Mouse (Mus musculus) mesoderm, embryonic 11.5 days (tissue): ENCODE results near the gene Hook2.

ENCODE experiments used
- DNase-seq: peaks from one replicate; pipeline ENCODE4 v3.0.0-alpha.2; 2012; ENCODE audit warnings: low read depth, low spot score

Hook2 gene

GRCm38 (mm10) chr8:84990349-84990748, at the start of gene Hook2:
Gene Hook2, plus strand, starts transcription at chr8:84990603.
- DNase-seq: peak; percentile 99

GRCm38 (mm10) chr8:84943699-84944098, 46.7 kb upstream of the Hook2 start:
- DNase-seq: no peak

GRCm38 (mm10) chr8:84944478-84945160, 45.8 kb upstream of the Hook2 start:
- DNase-seq: peak; percentile 68

- DNase-seq: no peak
Observed at GRCm38 (mm10) chr8:84945235-84945632, 45.2 kb upstream of the Hook2 start.

- no peak for DNase-seq
Observed at GRCm38 (mm10) chr8:84945633-84946527, 44.5 kb upstream of the Hook2 start.

- no peak for DNase-seq
Observed at GRCm38 (mm10) chr8:84946528-84947240, 43.7 kb upstream of the Hook2 start, which contains the start of gene Rtbdn. Gene Rtbdn, plus strand, starts transcription at chr8:84946991.

GRCm38 (mm10) chr8:84947241-84947545, 43.2 kb upstream of the Hook2 start:
- peak; percentile 69 for DNase-seq

GRCm38 (mm10) chr8:84949753-84950152, 40.6 kb upstream of the Hook2 start:
- DNase-seq: no peak

GRCm38 (mm10) chr8:84952612-84953255, 37.7 kb upstream of the Hook2 start:
- DNase-seq: no peak

GRCm38 (mm10) chr8:84956768-84957167, 33.6 kb upstream of the Hook2 start:
- peak; percentile 85 for DNase-seq

- DNase-seq: no peak
Observed at GRCm38 (mm10) chr8:84959811-84960210, 30.6 kb upstream of the Hook2 start.

GRCm38 (mm10) chr8:84963952-84964351, 26.5 kb upstream of the Hook2 start:
- no peak for DNase-seq

GRCm38 (mm10) chr8:84965731-84966291, 24.6 kb upstream of the Hook2 start:
- peak; percentile 97 for DNase-seq

GRCm38 (mm10) chr8:84966603-84967002, 23.8 kb upstream of the Hook2 start:
- no peak for DNase-seq

GRCm38 (mm10) chr8:84967532-84968304, 22.7 kb upstream of the Hook2 start:
- no peak for DNase-seq

- DNase-seq: no peak
Observed at GRCm38 (mm10) chr8:84968650-84969049, 21.8 kb upstream of the Hook2 start.

GRCm38 (mm10) chr8:84969241-84970134, 20.9 kb upstream of the Hook2 start, which contains the start of the genes Gm49661, Prdx2 and Rnaseh2a:
Gene Gm49661, minus strand, starts transcription at chr8:84969433.
Gene Prdx2, plus strand, starts transcription at chr8:84969587.
Gene Rnaseh2a, minus strand, starts transcription at chr8:84969767.
- peak; percentile 77 for DNase-seq

- DNase-seq: no peak
Observed at GRCm38 (mm10) chr8:84970135-84970790, 20.1 kb upstream of the Hook2 start.

- DNase-seq: no peak
Observed at GRCm38 (mm10) chr8:84970913-84971312, 19.5 kb upstream of the Hook2 start.
